Mouse (Mus musculus): Measurements from ENCODE around the gene Efnb1. TPM values are rescaled to one million over a fixed set of nuclear protein-coding genes. Genes with fewer than 3 reads are reported as not detected.

Gene Efnb1
- polyA plus RNA-seq, 1 experiment from 2014 or later = 39.3 TPM

- H3K9me3 ChIP-seq (ENCODE audit: control insufficient read depth, low read length) = no peaks in the 10 kb centered on the region
- H3K36me3 ChIP-seq (ENCODE audit: control insufficient read depth, insufficient read depth, low read length) = no peaks in the 10 kb centered on the region
- H3K27me3 ChIP-seq (ENCODE audit: control insufficient read depth, insufficient read depth, low read length) = peaks cover 4% of the 10 kb centered on the region
- H3K4me3 ChIP-seq (ENCODE audit: low read depth, low read length) = no peak overlapping the region
- no peak overlapping the region; the same call in 1 of the 2 replicates for H3K9ac ChIP-seq (ENCODE audit: low read length)
- WGBS = 38% methylated on average over 8 of the region's 9 CpGs
- H3K27ac ChIP-seq (replicated peaks; ENCODE audit: low read depth, low read length) = peak overlapping the region; percentile 82
- peak overlapping the region; percentile 32; the same call in 1 of the 2 replicates for H3K4me2 ChIP-seq (ENCODE audit: low read depth, severe bottlenecking)
- no peak for ATAC-seq (ENCODE audit: insufficient number of reproducible peaks, low FRiP score, low TSS enrichment, low read depth)
- peak; percentile 32 for DNase-seq (ENCODE audit: low spot score)
- H3K4me1 ChIP-seq (ENCODE audit: control insufficient read depth, insufficient read depth, low read length) = peaks cover 12% of the 10 kb centered on the region; the same call in 1 of the 2 replicates
Observed at GRCm38 (mm10) chrX:99198532-99198931, 62.6 kb downstream of the Efnb1 start.

Other genes with a start within 250 kb of the Efnb1 start
- gene Ophn1, start 245.1 kb upstream of the Efnb1 start, polyA plus RNA-seq (2014; fragmentation: Nextera tagmentation; extraction: Ambion mirVana) = 9.8 and 12.6 TPM in 2 replicates
- 15.8 and 16.6 TPM in 2 replicates for gene Yipf6, start 199.8 kb upstream of the Efnb1 start, polyA plus RNA-seq (2014; fragmentation: Nextera tagmentation; extraction: Ambion mirVana)
- gene Stard8, start 132.9 kb upstream of the Efnb1 start, polyA plus RNA-seq (2014; fragmentation: Nextera tagmentation; extraction: Ambion mirVana) = 4.3 and 5.1 TPM in 2 replicates

Measured in limb, embryonic 11.5 days (tissue).